16 mouse cellular contexts compared by ENCODE assay signal in the genomic region with DNA sequence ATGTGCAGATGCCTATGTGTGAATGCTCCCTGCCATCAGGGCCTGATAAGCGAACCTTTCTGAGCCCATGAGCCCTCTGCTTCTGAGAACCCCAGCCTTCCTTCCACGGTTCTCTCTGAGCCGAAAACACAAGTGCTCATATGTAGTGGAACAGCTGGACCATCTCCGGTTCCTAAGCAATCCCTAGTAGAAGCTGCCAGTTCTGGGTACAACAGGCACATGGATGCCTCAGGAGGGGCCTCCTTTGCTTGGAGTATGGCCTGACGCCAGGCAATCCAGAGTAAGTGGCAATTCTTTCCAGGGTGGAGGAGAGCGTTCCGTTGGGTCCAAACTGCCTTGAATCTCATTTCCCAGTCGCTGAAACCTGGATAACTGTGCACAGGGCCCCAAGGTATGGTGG.
DNase-seq lines count a peak whose midpoint lies in the region; TF ChIP-seq lines count a peak whose summit lies in the region.
"Had no signal": no experiment of that assay in that cellular context is flagged by ENCODE, and none has a peak within 500 bp of the region (broad histone marks: within the 10 kb centered on the region; RNA-seq: fewer than 3 reads in every experiment).

No protein-coding gene starts in this region.

- peak; percentile 24 to 53 for DNase-seq in left cerebral cortex, adult 18-20 months (ENCODE audit: low spot score in 2 of 2)
- DNase-seq in left cerebral cortex, adult 11 months (ENCODE audit: low spot score), result no peak
- DNase-seq in frontal cortex, postnatal 36 days (ENCODE audit: low spot score in 2 of 2), result peak; percentile 29 to 66
- peak; percentile 24 to 37 for DNase-seq in left cerebral cortex, adult 2 months (ENCODE audit: extremely low spot score in 1 of 2, low spot score in 2 of 2)
- peak; percentile 50 to 60 for DNase-seq in right cerebral cortex, postnatal 36 days (ENCODE audit: low spot score in 2 of 2)
- DNase-seq in urinary bladder, postnatal 10 days (ENCODE audit: low spot score), result no peak
- DNase-seq in spleen, postnatal 4 days (ENCODE audit: low spot score in 2 of 2), result no peak
- no peak for DNase-seq in midbrain, embryonic 10.5 days (ENCODE audit: low spot score)
- DNase-seq: cerebellum, postnatal 25 days; kidney, adult 2 months; lung, postnatal 36 days; spleen, adult 18-20 months had no signal

- H3K36me3 ChIP-seq in midbrain, embryonic 10.5 days, result no peaks in the 10 kb centered on the region
- H3K36me3 ChIP-seq: embryonic facial prominence, embryonic 15.5 days; heart, embryonic 13.5 days; liver, embryonic 12.5 days had no signal

- WGBS in midbrain, embryonic 10.5 days, result 90% methylated on average over 8 of the region's 8 CpGs

- no peaks in the 10 kb centered on the region for H3K9me3 ChIP-seq in midbrain, embryonic 10.5 days (replicated peaks)
- H3K9me3 ChIP-seq: embryonic facial prominence, embryonic 15.5 days; heart, embryonic 13.5 days; liver, embryonic 12.5 days had no signal

- no peak overlapping the region for H3K4me3 ChIP-seq in left cerebral cortex, adult 2 months
- no peak overlapping the region for H3K4me3 ChIP-seq in midbrain, embryonic 10.5 days
- H3K4me3 ChIP-seq: embryonic facial prominence, embryonic 15.5 days; heart, embryonic 13.5 days; liver, embryonic 12.5 days had no signal

- TF ChIP-seq CTCF in left cerebral cortex, adult 2 months (IDR thresholded peaks at IDR 0.05), result no peak

- H3K4me1 ChIP-seq in midbrain, embryonic 10.5 days, result peaks cover 15% of the 10 kb centered on the region
- H3K4me1 ChIP-seq: embryonic facial prominence, embryonic 15.5 days; heart, embryonic 13.5 days; liver, embryonic 12.5 days had no signal

- H3K27ac ChIP-seq in left cerebral cortex, adult 2 months, result peak overlapping the region; percentile 80; the same call in 1 of the 2 replicates
- no peak overlapping the region for H3K27ac ChIP-seq in midbrain, embryonic 10.5 days (replicated peaks)
- H3K27ac ChIP-seq: embryonic facial prominence, embryonic 15.5 days; heart, embryonic 13.5 days; hindbrain, embryonic 14.5 days; liver, embryonic 12.5 days had no signal

- H3K27me3 ChIP-seq in midbrain, embryonic 10.5 days (ENCODE audit: low read depth, poor library complexity, severe bottlenecking), result no peaks in the 10 kb centered on the region
- H3K27me3 ChIP-seq: embryonic facial prominence, embryonic 15.5 days; liver, embryonic 12.5 days had no signal

- intact Hi-C loops in left cerebral cortex, adult 2 months (cut with DNase I), result no loop called here

Comparison
In these comparisons a context has a peak if more than half of its experiments do, and no peak if none do; other contexts are left out.
1. DNase-seq: peak in left cerebral cortex, adult 18-20 months (2 of 2), frontal cortex, postnatal 36 days (2 of 2), left cerebral cortex, adult 2 months (2 of 2) and right cerebral cortex, postnatal 36 days (2 of 2); none in left cerebral cortex, adult 11 months (single experiment), urinary bladder, postnatal 10 days (single experiment), spleen, postnatal 4 days (0 of 2) and midbrain, embryonic 10.5 days (single experiment).